Mouse (Mus musculus): ENCODE measurements around the gene Slc38a8. TPM values are rescaled to one million over a fixed set of nuclear protein-coding genes. Genes with fewer than 3 reads are reported as not detected.

Slc38a8 gene
- total RNA-seq (2021): not detected
- long read RNA-seq, experiment 1: 0 reads
- long read RNA-seq, experiment 2: 0 reads

DNA sequence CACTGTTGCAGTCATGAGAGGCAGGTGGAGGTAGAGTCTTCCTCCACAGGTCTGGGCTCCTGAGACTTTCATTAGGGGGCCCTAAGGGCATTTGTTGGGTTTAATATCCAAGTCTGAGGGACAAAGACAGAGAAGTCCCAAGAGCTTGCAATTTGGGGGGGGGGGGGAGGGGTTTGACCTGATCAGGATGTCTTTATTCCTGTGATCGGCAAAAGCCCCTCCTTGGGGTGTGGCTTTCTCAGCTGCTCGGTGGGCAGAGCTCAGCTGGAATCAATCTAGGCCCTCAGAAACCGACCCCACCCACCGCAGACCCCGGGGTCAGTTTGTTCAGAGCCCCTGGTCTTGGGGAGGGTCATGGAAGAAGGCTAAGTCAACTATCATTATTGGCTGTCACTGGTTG, at the start of gene Slc38a8:
TSS of gene Slc38a8 (minus strand) at position 101 of the 400 bp plus-strand sequence.
- no peak for DNase-seq

DNA sequence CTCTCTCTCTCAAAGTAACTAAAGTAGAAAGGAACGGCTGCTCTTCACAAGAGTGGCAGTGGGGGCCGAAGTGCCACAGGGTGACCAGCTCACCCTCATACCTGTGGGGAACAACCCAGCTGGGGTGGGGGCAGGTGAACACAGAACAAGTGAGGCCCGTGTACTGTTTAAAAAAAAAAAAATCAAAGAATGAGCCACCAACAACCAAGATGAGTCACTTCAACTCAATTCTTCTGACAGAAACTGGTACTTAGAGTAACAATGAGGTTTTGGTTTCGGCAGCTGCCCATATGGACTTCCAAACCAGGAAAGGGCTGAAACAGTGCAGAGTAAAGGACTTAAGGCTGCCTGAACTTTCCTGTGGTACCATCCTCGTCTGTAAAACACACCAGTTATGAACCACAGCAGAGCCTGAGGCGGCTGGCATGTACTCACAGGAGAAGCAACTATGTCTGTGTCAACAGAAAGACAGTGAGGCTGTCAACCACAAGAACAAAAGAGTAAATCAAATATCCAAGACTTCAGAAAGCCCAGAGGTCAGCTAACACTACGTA, 47.1 kb upstream of the Slc38a8 start:
- DNase-seq: no peak

DNA sequence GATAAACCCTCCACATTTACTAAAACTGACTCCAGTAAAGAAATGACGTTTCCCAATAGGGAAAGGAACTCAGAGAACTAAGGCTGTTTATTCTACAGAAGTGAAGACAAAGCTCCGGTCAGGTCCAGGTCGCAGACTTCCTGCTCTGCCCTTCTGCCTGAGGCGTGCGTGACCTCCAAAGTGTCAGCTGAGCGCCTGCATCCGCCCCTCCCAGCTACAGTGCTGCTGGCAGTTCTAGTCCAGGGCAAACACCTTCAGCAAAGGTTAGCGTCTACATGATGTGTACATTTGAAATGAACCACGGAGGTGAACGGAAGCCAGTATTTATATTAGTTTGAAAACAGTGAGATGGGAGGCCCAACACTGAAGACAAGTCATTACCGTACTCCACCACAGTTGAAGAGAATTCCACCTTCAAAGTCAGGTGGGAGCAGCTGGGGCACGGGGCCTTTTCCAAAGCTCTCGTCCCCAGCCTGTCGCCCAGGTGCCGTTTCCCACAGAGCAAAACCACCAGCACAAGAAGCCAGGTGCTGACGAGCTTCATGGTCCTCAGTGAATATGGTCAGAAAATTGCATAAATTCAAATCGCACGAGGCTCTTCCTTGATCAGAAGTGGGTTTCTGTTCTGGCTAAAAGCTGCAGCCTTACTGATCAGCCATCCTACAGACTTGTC, 45.7 kb upstream of the Slc38a8 start:
- DNase-seq: no peak

DNA sequence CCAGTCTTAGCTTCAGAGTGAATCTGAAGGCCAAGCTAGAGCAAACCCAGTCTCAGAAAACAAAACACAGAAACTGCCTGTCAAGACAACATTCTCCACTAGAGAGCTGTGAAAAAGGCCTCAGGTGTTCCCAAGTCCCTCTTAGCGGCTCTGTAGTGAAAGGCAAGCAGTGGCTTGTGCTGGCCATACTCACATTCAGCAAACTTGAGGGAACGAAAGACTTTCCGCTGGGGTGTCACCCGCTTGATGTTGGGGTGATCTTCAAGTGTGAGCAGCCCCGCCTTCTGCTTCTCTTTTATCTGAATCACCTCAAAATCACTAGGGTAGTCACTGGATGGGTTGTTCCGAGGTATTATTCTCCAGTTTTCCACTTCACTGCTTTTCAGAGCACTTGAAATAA, 44.3 kb upstream of the Slc38a8 start:
- DNase-seq: no peak

DNA sequence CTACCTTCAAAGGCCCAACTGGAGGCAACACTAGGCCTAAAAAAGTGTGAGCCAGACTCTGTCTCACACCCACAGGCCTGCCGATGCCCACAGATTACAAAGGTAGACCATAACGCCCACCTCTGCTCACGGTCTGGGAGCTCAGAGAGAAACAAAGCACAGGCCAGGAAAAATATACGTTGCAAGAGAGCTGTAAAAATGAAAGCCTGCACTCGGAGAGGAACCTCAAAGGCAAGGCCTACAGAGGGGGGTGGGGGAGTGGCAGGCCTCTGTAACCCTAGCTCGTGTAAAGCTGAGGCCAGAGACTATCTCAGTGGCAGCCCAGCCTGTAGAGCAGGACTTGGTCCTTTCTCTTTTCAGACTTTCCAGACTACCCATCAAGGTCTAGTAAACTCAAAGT, 43.7 kb upstream of the Slc38a8 start:
- DNase-seq: no peak

DNA sequence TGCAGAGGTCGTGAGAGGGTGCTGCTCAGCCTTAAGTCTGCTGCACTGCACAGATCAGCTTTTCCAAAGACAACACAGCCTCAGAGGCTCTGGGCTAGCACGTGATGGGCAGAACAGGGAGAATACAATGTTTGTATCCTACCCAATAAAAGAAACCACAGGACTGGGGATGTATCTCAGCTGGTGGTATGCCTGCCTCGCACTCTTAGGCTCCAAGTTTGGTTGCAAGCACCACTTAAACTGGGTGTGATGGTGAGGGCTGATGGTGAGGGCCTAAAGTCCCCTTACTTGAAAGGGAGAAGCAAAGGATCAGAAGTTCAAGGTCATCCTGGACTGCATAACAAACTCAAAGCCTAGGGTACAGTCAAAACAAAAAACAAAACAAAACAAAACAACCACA, 43.1 kb upstream of the Slc38a8 start:
- DNase-seq: no peak

DNA sequence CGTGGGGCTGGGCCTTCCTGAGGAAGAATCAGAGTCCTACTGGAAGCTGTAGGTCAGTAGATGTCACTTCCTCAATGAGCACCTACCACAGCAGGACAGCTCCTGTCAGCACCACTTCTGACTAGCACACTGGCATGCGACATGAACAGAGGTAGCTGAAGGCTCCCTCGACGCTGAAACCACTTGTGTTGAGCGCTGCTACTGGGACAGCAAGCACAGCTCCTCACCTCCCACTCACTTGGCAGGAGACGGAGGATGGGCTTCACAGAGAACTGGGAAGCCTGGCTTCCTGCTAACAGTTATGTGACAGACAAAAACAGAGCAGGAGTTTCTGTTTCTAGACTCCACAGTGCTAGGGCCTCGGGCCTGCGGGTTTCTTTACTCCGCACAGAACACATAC, 30.5 kb upstream of the Slc38a8 start:
- no peak for DNase-seq

DNA sequence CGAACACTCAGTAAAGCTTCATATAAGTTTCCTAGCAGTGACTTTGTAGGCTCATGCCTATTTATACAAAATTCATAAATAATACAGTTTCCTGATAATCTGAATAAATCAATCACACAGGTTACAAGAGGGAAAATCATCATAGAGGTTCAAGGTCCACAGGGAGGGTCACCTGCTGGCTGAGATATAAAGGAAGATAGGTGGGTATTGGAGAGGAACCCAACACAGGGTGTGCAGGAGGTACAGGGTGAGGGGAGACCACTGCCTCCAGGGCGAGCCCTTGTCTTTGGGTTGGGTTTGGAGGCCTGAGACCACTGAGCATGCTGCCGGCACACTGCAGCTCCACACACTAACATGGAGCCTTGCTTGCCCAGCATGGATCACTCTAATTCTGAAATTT, 29.9 kb upstream of the Slc38a8 start:
- no peak for DNase-seq

DNA sequence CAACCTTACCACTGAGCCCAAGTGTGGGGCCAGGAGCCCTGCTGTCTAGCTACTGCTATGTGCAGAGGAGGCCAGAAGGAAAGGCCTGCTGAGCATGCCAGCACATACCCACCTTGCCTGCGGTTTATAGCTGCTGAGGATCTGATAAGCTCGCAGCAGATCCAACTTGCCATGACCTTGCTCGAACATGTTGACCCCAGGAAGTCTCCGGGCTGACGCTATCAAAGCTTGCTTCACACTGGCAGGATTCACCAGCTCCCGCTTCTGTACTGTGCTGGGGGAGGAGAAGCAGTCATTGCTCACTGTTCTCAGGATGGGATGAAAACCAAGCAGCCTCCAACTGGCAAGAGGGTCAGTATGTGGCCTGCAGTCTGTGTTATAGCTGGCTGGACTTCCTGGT, 29.4 kb upstream of the Slc38a8 start:
- no peak for DNase-seq

DNA sequence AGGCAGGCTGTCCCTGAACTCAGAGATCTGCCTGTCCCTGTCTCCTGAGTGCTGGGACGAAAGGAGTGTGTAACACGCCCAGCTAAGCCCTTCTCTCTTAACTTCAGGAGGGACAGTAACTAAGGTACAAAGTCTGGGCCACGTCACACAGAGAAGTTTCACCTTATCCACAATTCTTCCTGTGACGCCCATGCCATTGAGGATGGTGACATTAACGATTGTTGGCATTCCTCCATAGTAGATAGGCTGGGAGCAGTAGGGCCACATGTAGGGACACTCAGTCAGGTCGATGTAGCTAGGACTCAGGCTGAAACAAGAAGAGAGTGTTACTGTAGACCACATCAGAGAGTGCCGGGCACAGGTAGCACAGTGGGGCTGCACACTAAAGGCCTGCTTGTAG, 27.3 kb upstream of the Slc38a8 start:
- no peak for DNase-seq

DNA sequence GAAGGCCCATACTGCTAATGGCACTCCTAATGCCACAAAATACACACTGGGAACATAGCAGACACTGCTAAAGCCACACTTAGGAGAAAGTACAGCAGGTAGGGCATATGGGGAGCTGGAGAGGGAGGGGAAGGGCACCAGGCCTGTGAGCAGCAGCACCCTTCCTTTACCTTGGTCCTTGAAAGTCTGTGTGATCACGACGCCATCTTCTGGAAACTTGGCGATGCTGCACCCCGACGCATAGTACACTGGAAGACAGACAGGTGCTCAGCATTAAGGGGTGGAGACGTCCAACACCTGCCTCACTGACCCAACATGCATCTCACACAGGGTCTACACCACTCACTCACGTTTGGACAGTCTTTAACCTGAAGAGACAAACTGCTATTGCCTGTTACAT, 18.6 kb upstream of the Slc38a8 start:
- DNase-seq: no peak

DNA sequence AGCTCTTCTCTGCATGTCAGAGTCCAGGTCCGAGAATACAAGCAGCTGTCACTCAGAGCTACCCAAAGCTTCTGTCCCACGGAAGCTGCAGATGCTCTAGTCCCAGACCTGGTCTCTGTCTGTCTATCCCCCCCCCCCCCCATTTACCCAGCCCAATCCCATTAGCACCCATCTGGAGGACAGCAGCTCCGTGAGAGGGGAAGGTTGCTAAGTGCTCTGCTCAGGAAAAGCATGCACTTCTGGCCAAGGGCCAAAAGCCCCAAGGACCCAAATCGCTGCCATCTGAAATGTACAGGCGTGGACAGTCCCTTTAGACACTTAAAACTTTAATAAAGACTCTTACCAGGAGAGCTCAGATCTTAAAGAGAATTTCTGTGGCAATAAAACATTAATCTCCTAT, 15.2 kb upstream of the Slc38a8 start:
- DNase-seq: no peak

DNA sequence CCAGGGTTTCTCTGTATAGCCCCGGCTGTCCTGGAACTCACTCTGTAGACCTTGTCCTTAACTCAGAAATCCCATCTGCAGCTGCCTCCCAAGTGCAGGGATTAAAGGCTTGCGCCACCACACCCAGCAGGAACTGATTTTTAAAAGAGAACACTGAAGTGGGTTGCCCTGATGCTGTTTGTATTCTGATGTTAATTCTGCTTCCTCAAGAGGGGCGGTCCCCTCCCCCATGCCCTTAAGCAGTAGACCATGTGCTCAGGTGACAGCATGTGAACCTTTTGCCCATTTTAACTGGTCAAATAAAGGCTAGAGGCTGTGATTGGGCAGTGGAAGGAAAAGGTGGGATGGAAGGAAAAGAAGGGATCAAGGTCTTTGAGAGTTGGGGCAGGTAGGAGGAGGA, 14.3 kb upstream of the Slc38a8 start:
- no peak for DNase-seq

DNA sequence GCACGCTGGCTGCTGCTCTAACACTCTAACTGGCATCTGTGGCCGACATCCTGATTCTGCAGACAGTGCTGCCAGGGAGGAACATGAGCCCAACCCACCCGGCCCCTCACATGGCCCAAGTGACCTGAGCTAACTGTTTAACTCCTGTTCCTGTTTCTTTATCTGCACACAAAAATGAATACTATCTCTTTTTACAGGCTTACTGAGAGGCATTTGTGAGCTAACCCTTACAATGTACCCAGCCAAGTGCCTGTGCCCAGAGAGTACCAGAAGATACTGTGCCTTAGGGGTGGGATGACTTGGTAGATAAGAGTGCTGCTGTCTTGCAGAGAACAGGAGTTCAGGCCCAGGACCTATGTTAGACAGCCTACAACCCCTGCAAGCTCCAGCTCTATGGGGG, 13.4 kb upstream of the Slc38a8 start:
- DNase-seq: no peak

DNA sequence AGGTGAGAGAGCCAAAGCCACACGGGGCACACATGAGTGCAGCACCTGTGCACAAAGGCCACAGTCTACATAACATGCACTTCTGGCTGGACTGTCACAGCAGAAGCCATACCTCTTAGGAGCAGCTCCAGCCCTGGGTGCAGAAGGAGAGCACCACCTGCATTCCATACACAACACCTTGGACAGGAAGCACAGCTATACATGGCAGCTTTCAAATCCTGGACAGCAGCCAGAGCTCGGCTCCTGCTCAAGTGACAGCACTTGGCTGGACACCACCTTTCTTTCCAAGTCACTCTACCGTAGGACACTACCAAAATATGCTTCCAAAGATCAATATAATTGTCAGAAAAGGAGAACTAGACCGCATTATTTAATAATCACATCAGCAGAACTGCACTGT, 11.9 kb upstream of the Slc38a8 start:
- no peak for DNase-seq

DNA sequence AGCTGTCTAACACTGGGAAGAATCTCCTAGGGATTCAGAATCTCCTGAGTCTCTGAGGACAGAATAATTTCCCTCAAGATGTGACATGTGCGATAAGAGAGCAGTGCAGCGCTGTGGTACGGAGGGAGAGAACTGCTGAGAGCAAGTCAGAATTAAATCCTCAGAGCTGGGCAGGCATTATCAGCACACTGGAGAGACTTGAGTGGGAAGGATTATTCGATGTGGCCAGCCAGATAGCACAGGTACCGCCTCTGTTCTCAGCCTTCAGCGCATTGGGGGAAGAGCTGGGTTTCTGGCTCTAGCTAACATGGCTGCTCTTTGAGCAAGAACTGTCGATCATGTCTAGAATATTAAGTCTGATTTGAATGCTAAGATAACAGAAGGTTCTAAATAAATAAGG, 10.2 kb upstream of the Slc38a8 start:
- DNase-seq: no peak

DNA sequence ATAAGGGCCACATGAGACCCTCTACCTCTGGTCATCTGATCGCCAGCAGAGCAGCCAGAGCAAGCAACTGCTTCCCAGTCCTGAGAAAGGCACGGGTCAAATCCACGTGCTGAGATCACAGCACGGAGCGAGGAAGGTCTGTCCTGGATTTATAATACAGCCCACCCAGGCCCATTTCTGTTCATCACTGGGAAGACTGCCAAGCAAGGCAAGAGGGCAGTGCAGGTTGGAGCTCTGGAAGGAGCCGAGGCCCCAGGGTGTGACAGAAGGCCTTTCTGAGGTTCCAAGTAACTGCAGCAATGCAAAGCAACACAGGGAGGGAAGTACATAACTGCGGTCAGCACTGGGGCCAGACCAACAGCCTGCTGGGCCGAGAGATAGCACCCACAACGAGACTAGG, 9.0 kb upstream of the Slc38a8 start:
- no peak for DNase-seq

DNA sequence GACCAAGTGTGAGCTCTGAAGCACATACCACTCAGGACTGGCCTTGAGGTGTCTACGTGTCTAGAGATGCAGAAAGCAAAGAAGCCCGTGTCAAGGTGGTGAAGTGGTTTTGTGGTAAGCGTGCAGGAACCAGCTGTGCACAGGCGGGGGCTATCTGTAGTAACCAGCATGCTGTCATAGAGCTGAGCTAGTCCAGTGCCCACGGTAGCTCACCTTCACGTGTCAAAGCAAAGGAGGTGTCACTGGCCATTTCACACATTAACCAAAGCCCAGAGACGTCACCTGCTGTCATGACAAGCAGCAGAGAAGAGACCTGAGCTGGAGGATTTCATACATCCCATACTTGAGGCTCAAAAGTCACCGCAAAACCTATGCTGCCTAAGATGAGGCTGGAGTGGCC, 4.6 kb upstream of the Slc38a8 start:
- DNase-seq: no peak

DNA sequence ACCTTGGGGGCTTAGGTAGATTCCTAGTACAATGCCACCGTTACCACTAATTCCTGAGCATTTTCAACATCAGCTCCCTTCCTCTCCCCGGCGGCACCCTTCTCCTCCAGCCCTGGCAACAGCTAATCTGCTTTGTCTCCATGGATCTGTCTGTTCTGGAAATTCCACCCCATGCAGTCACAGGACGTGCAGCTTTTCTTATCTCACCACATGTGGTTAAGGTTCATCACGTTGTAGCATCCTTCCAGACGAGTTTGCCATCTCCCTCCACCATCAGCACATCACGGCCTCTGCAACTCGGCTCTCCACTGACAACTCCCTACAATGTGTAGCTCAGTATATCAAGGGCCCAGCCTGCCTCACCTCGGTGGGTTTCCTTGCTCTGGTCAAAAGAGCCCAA, 4.0 kb upstream of the Slc38a8 start:
- DNase-seq: no peak

DNA sequence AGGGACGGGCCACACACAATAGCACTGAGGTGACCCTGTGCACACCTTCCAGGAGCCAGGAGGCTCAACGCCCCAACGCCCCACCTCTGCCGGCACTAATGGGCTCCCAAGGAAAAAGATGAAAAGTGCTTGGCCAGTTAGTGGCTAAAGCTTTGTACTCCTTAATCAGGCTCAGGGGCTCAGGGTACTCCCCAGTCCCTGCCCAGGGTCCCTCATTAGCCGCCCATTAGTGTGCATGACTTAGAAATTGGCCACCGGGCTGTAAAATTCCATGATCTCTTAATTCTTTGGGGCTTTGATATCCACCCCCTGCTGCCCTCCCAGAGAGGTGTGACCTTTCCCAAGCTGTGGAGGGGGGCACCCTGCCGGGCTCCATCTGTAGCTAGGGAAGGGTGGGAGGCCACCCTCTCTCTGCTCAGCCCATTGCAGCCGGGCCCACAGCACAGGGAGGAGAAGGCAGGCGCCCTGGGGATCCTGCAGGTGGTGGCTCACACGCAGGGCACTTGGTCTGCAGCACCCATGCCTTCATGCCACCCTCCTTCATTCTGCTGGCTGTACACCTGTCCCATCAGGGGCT, 1.8 kb upstream of the Slc38a8 start:
- DNase-seq: no peak

DNA sequence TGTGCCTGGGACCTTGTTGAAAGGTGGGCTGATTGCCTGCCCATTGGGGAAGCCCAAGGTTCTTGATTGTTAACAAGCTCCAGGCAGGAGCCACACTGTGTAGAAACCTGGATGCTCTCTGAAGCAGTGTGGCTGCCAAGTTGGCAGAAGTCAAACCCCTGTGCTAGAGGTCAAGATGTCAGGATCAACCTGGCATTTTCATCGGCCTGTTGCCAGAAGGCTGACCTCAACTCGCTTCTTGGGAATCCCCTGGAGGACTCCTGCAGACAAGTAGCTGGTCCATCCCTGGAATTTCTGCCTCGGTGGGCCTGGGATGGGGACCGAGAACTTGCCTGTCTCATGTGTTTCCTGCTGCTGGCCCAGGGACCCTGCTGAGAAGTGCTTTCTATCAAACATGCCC, 613 bp upstream of the Slc38a8 start:
- no peak for DNase-seq

DNA sequence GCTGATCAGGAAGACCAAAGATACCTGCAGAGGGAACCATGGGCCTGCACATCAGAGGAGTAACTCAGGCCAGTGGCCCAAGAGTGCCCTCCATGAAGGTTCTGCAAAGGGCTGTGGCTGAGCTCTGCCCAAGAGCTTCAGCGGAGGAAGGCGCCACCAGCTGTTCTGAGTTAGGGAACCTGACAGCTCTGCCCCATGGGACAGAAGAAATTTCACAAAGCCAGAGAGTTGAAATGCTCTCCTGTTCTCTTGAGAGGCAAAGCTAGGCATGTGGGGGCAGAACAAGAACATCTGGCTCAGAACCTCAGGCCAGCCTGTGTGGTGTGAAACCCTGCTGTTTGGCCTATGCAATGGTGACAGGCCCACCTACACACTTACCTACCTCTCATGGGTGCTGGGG, 1.7 kb downstream of the Slc38a8 start:
- no peak for DNase-seq

DNA sequence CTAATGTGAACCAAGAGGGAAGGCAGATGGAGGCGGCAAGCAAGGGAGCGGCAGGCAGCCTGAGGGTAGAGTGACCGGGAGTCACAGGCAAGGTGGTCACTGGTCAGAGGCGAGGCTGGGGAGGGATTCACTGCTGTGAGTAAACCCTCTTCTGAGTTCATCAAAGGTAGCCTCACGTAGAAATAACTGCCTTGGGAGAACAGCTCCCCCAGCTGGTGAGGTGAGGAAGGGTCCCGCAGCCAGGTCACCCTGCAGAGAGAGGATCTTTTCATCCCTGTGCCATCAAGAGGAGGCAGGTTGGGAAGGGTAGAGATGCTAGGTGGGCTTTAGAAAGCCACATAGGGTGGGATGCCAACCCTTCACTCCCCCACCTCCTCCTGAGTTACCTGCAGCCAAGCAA, 4.7 kb downstream of the Slc38a8 start:
- DNase-seq: peak; percentile 51

DNA sequence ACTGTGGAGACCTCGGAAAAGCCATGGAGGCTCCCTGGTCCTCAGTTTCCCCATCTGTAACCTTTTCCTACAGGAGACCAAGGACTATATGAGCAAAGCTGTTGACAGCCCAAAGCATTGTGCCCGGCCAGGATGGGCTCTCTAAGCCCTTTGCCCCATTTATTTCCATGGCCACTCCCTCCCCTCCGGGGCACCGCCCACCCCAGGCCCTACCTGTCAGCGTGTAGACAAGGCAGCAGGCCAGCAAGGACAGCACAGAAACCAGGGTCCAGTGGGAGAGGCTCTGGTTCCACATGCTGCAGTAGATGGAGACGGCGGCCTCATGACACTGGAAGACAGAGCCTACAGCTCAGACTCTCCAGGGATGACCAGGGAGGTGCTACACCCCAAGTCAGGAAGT, 14.4 kb downstream of the Slc38a8 start:
- no peak for DNase-seq

Measured in gastrocnemius, postnatal 10 days (tissue).